Mouse (Mus musculus): ENCODE measurements around the gene Rpl37a. TPM values are rescaled to one million over a fixed set of nuclear protein-coding genes. Genes with fewer than 3 reads are reported as not detected.

Rpl37a gene
- 25.2 TPM for polyA plus RNA-seq (2014; fragmentation: Illumina TruSeq; extraction: RNeasy Lipid Tissue Mini Kit (QIAGEN cat#74804); ENCODE audit: low read depth, low replicate concordance)

GRCm38 (mm10) chr1:72710753-72711653 is at the start of gene Rpl37a:
TSS of gene Rpl37a (plus strand) at chr1:72711290.

GRCm38 (mm10) chr1:72700479-72700878 is 10.6 kb upstream of the Rpl37a start, which contains the start of gene Ankar:
TSS of gene Ankar (minus strand) at chr1:72700579.

Other genes with a start within 250 kb of the Rpl37a start
- gene March4, start 174.4 kb upstream of the Rpl37a start, polyA plus RNA-seq (2014; fragmentation: Illumina TruSeq; extraction: RNeasy Lipid Tissue Mini Kit (QIAGEN cat#74804); ENCODE audit: low read depth, low replicate concordance) = not detected
- gene Smarcal1, start 128.0 kb upstream of the Rpl37a start, polyA plus RNA-seq (2014; fragmentation: Illumina TruSeq; extraction: RNeasy Lipid Tissue Mini Kit (QIAGEN cat#74804); ENCODE audit: low read depth, low replicate concordance) = 4.5 TPM
- gene Ankar, start 10.7 kb upstream of the Rpl37a start, polyA plus RNA-seq (2014; fragmentation: Illumina TruSeq; extraction: RNeasy Lipid Tissue Mini Kit (QIAGEN cat#74804); ENCODE audit: low read depth, low replicate concordance) = not detected
- not detected for gene Igfbp2, start 113.2 kb downstream of the Rpl37a start, polyA plus RNA-seq (2014; fragmentation: Illumina TruSeq; extraction: RNeasy Lipid Tissue Mini Kit (QIAGEN cat#74804); ENCODE audit: low read depth, low replicate concordance)
- gene Igfbp5, start 163.6 kb downstream of the Rpl37a start, polyA plus RNA-seq (2014; fragmentation: Illumina TruSeq; extraction: RNeasy Lipid Tissue Mini Kit (QIAGEN cat#74804); ENCODE audit: low read depth, low replicate concordance) = 289 TPM

All from kidney, adult 10 weeks (tissue).